Mouse (Mus musculus) heart, embryonic 16.5 days (tissue): ENCODE measurements around the gene Npy. TPM values are rescaled to one million over a fixed set of nuclear protein-coding genes. Genes with fewer than 3 reads are reported as not detected.

Experiments used
- ATAC-seq: fragments of 200-750 bp; cut with Nextera tagmentation; replicated peaks from 2 replicates; pipeline ENCODE4 v1.8.0; 2017; ENCODE audit warnings: moderate number of reproducible peaks; ENCODE audit not compliant: insufficient read depth, low FRiP score; ENCODE audit errors: extremely low read depth
- H3K27ac ChIP-seq: fragments of 300-500 bp; sonication (generic); 2 replicates; pipeline ENCODE4 v1.5.1; 2014; ENCODE audit warnings: mild to moderate bottlenecking, low read length, control low read depth, moderate library complexity
- H3K27me3 ChIP-seq: fragments of 300-500 bp; sonication (generic); 2 replicates; pipeline ENCODE4 v1.6.1; 2014; ENCODE audit warnings: low read length, mixed read lengths; ENCODE audit not compliant: control insufficient read depth, insufficient read depth
- H3K36me3 ChIP-seq: fragments of 300-500 bp; sonication (generic); 2 replicates; pipeline ENCODE4 v1.6.1; 2014; ENCODE audit not compliant: control insufficient read depth, insufficient read depth
- H3K4me1 ChIP-seq: fragments of 300-500 bp; sonication (generic); 2 replicates; pipeline ENCODE4 v1.6.1; 2014; ENCODE audit warnings: low read length, mixed read lengths; ENCODE audit not compliant: control insufficient read depth, insufficient read depth
- H3K4me2 ChIP-seq: fragments of 300-500 bp; sonication (generic); 2 replicates; pipeline ENCODE4 v1.6.1; 2014; ENCODE audit warnings: low read depth, mild to moderate bottlenecking, control low read depth, low read length
- H3K4me3 ChIP-seq: fragments of 300-500 bp; sonication (generic); 2 replicates; pipeline ENCODE4 v1.5.1; 2014; ENCODE audit warnings: mild to moderate bottlenecking, control low read depth, low read length
- H3K9ac ChIP-seq: fragments of 300-500 bp; sonication (generic); 2 replicates; pipeline ENCODE4 v1.6.1; 2014; ENCODE audit warnings: low read length, control low read depth
- H3K9me3 ChIP-seq: fragments of 300-500 bp; sonication (generic); replicated peaks from 2 replicates; pipeline ENCODE4 v1.6.1; 2016; ENCODE audit warnings: low read length; ENCODE audit not compliant: control insufficient read depth
- WGBS: fragments of 180-500 bp; shearing (Covaris S2); extraction: QIAGEN DNeasy Blood & Tissue Kit; methylation state at CpG from one replicate; pipeline ENCODE4 v1.1.7; 2014; 5-methylcytosine and 5-hydroxymethylcytosine counted together
- polyA plus RNA-seq: library from polyadenylated mRNA; unstranded; fragments of >200 nt; fragmentation: Nextera tagmentation; extraction: Ambion mirVana; gene quantifications from 2 replicates; pipeline ENCODE4 v1.2.1, GENCODE M21; 2015

Npy gene
- polyA plus RNA-seq: 2.1 and 2.7 TPM in 2 replicates

- WGBS: 2% methylated on average over 66 of the region's 66 CpGs
- H3K9ac ChIP-seq: peak within 1 kb of the TSS; percentile 51; the same call in 1 of the 2 replicates
Observed at GRCm38 (mm10) chr6:49821961-49822870, at the start of gene Npy. Npy (plus strand) TSS chr6:49822710.

GRCm38 (mm10) chr6:49775006-49775405 lies 47.5 kb upstream of the Npy start:
- Histone ChIP-seq H3K36me3 (no peaks in the 10 kb centered on the region), H3K4me1 (no peaks in the 10 kb centered on the region), H3K9ac (no peak overlapping the region), H3K4me3 (no peak overlapping the region), H3K27ac (no peak overlapping the region), H3K4me2 (no peak overlapping the region), H3K27me3 (no peaks in the 10 kb centered on the region), H3K9me3 (no peaks in the 10 kb centered on the region)
- no peak for ATAC-seq
- WGBS: 62% methylated on average over 8 of the region's 8 CpGs

More at GRCm38 (mm10) chr6:49821961-49822870, at the start of gene Npy:
- H3K4me1 ChIP-seq: peaks cover 12% of the 10 kb centered on the region
- H3K4me2 ChIP-seq: peak within 1 kb of the TSS; percentile 87
- ATAC-seq: peak; percentile 41; the same call in 1 of the 2 replicates
- H3K27me3 ChIP-seq: peaks cover 59% of the 10 kb centered on the region
- no peak within 1 kb of the TSS for H3K27ac ChIP-seq
- H3K9me3 ChIP-seq: no peaks in the 10 kb centered on the region
- H3K4me3 ChIP-seq: peak within 1 kb of the TSS; percentile 59
- no peaks in the 10 kb centered on the region for H3K36me3 ChIP-seq

- 57% methylated on average over 13 of the region's 13 CpGs for WGBS
- Histone ChIP-seq H3K9ac (no peak overlapping the region), H3K4me3 (no peak overlapping the region), H3K27ac (no peak overlapping the region), H3K27me3 (no peaks in the 10 kb centered on the region), H3K9me3 (no peaks in the 10 kb centered on the region), H3K4me2 (no peak overlapping the region), H3K36me3 (no peaks in the 10 kb centered on the region), H3K4me1 (no peaks in the 10 kb centered on the region)
- no peak for ATAC-seq
Observed at GRCm38 (mm10) chr6:49778109-49778508, 44.4 kb upstream of the Npy start.

- Histone ChIP-seq H3K9ac (no peak overlapping the region), H3K4me3 (no peak overlapping the region), H3K4me1 (no peaks in the 10 kb centered on the region), H3K36me3 (no peaks in the 10 kb centered on the region), H3K27me3 (no peaks in the 10 kb centered on the region), H3K27ac (no peak overlapping the region), H3K9me3 (no peaks in the 10 kb centered on the region), H3K4me2 (no peak overlapping the region)
- ATAC-seq: no peak
- 87% methylated on average over 9 of the region's 9 CpGs for WGBS
Observed at GRCm38 (mm10) chr6:49778729-49779128, 43.8 kb upstream of the Npy start.

GRCm38 (mm10) chr6:49779606-49780005 lies 42.9 kb upstream of the Npy start:
- H3K27ac ChIP-seq: no peak overlapping the region
- H3K36me3 ChIP-seq: no peaks in the 10 kb centered on the region
- H3K4me1 ChIP-seq: no peaks in the 10 kb centered on the region
- no peak for ATAC-seq
- WGBS: 49% methylated on average over 7 of the region's 7 CpGs
- H3K4me2 ChIP-seq: no peak overlapping the region
- H3K27me3 ChIP-seq: no peaks in the 10 kb centered on the region
- H3K9ac ChIP-seq: no peak overlapping the region
- no peak overlapping the region for H3K4me3 ChIP-seq
- no peaks in the 10 kb centered on the region for H3K9me3 ChIP-seq

- H3K27ac ChIP-seq: no peak overlapping the region
- no peaks in the 10 kb centered on the region for H3K4me1 ChIP-seq
- H3K9ac ChIP-seq: no peak overlapping the region
- no peaks in the 10 kb centered on the region for H3K27me3 ChIP-seq
- no peak overlapping the region for H3K4me2 ChIP-seq
- no peak overlapping the region for H3K4me3 ChIP-seq
- no peaks in the 10 kb centered on the region for H3K36me3 ChIP-seq
- ATAC-seq: no peak
- WGBS: 66% methylated on average over 9 of the region's 9 CpGs
- no peaks in the 10 kb centered on the region for H3K9me3 ChIP-seq
Observed at GRCm38 (mm10) chr6:49780846-49781400, 41.6 kb upstream of the Npy start.

- H3K4me3 ChIP-seq: no peak overlapping the region
- H3K27ac ChIP-seq: no peak overlapping the region
- no peaks in the 10 kb centered on the region for H3K4me1 ChIP-seq
- ATAC-seq: no peak
- H3K4me2 ChIP-seq: no peak overlapping the region
- WGBS: 74% methylated on average over 5 of the region's 5 CpGs
- H3K36me3 ChIP-seq: no peaks in the 10 kb centered on the region
- H3K9ac ChIP-seq: no peak overlapping the region
- H3K9me3 ChIP-seq: no peaks in the 10 kb centered on the region
- H3K27me3 ChIP-seq: no peaks in the 10 kb centered on the region
Observed at GRCm38 (mm10) chr6:49781852-49782251, 40.7 kb upstream of the Npy start.

- Histone ChIP-seq H3K9ac (no peak overlapping the region), H3K36me3 (no peaks in the 10 kb centered on the region), H3K4me1 (no peaks in the 10 kb centered on the region), H3K27ac (no peak overlapping the region), H3K4me2 (no peak overlapping the region), H3K4me3 (no peak overlapping the region), H3K27me3 (no peaks in the 10 kb centered on the region), H3K9me3 (no peaks in the 10 kb centered on the region)
- no peak for ATAC-seq
- 85% methylated on average over 7 of the region's 7 CpGs for WGBS
Observed at GRCm38 (mm10) chr6:49782679-49783078, 39.8 kb upstream of the Npy start.

GRCm38 (mm10) chr6:49792524-49792923 lies 30.0 kb upstream of the Npy start:
- no peaks in the 10 kb centered on the region for H3K36me3 ChIP-seq
- WGBS: 83% methylated on average over 12 of the region's 12 CpGs
- H3K4me3 ChIP-seq: no peak overlapping the region
- 0 out of 2 replicates have a peak, but pooled peaks cover 3% of the 10 kb centered on the region for H3K9me3 ChIP-seq
- no peak for ATAC-seq
- no peaks in the 10 kb centered on the region for H3K4me1 ChIP-seq
- H3K9ac ChIP-seq: no peak overlapping the region
- no peaks in the 10 kb centered on the region for H3K27me3 ChIP-seq
- no peak overlapping the region for H3K4me2 ChIP-seq
- no peak overlapping the region for H3K27ac ChIP-seq
